Mouse (Mus musculus) MEL (cell line): ENCODE results near the gene Speg. TPM values are rescaled to one million over a fixed set of nuclear protein-coding genes. Genes with fewer than 3 reads are reported as not detected.
A peak's percentile ranks its signal among the peaks of the same experiment; 100 is the strongest.

Experiments used
- DNase-seq: peaks from one replicate; pipeline ENCODE4 v3.0.0; 2011; ENCODE audit warnings: low read depth, low spot score
- H3K27ac ChIP-seq: 2 replicates; pipeline ENCODE4 v1.5.1; 2012; ENCODE audit warnings: low read depth, mild to moderate bottlenecking, control low read depth, low read length, moderate library complexity; ENCODE audit not compliant: control insufficient read depth
- H3K27me3 ChIP-seq, 2 experiments: fragments of 150-350 bp in 1 of 2; sonication (generic) in 1 of 2; 2 replicates each; pipeline ENCODE4 v1.6.1; 2012; ENCODE audit warnings: low read length in 2 of 2, mild to moderate bottlenecking in 2 of 2, improper control_type of control experiment in 1 of 2, moderate library complexity in 1 of 2; ENCODE audit not compliant: insufficient read depth in 2 of 2, control insufficient read depth in 1 of 2
- H3K36me3 ChIP-seq, 2 experiments: 2 replicates each; pipeline ENCODE4 v1.6.1; 2012 to 2014; ENCODE audit warnings: low read length in 2 of 2, improper control_type of control experiment in 1 of 2, inconsistent platforms in 1 of 2, mild to moderate bottlenecking in 1 of 2; ENCODE audit not compliant: insufficient read depth in 2 of 2, control insufficient read depth in 1 of 2
- H3K4me1 ChIP-seq, 2 experiments: fragments of 150-350 bp in 1 of 2; sonication (generic) in 1 of 2; 2 replicates each; pipeline ENCODE4 v1.6.1; 2012; ENCODE audit warnings: low read length in 2 of 2, improper control_type of control experiment in 1 of 2, mild to moderate bottlenecking in 1 of 2; ENCODE audit not compliant: insufficient read depth in 2 of 2, control insufficient read depth in 1 of 2
- H3K4me3 ChIP-seq, 2 experiments: fragments of 150-350 bp in 1 of 2; sonication (generic) in 1 of 2; 2 replicates each; pipeline ENCODE4 v1.5.1; 2012; ENCODE audit warnings: low read depth in 2 of 2, low read length in 2 of 2, mild to moderate bottlenecking in 2 of 2, moderate library complexity in 2 of 2, control low read depth in 1 of 2, improper control_type of control experiment in 1 of 2; ENCODE audit not compliant: control insufficient read depth in 1 of 2, insufficient read depth in 1 of 2
- H3K79me2 ChIP-seq: 2 replicates; pipeline ENCODE4 v1.6.1; 2012; ENCODE audit warnings: mild to moderate bottlenecking, low read length, moderate library complexity; ENCODE audit not compliant: control insufficient read depth, poor library complexity, insufficient read depth
- H3K9ac ChIP-seq: 2 replicates; pipeline ENCODE4 v1.6.1; 2012; ENCODE audit warnings: low read depth, mild to moderate bottlenecking, control low read depth, low read length, moderate library complexity; ENCODE audit not compliant: control insufficient read depth, poor library complexity, severe bottlenecking
- H3K9me3 ChIP-seq: fragments of 150-350 bp; sonication (generic); replicated peaks from 2 replicates; pipeline ENCODE4 v1.6.1; 2012; ENCODE audit warnings: mild to moderate bottlenecking, low read length, improper control_type of control experiment, moderate library complexity; ENCODE audit not compliant: insufficient read depth
- CTCF ChIP-seq, 3 experiments: IDR thresholded peaks in 2 of 3; conservative IDR thresholded peaks in 1 of 3; 2 replicates each; pipeline ENCODE4 v1.5.1; 2011 to 2012; ENCODE audit warnings: low read length in 3 of 3, low read depth in 2 of 3, mild to moderate bottlenecking in 2 of 3, improper control_type of control experiment in 1 of 3, inconsistent platforms in 1 of 3, mixed read lengths in 1 of 3, moderate library complexity in 1 of 3; ENCODE audit not compliant: control insufficient read depth in 1 of 3, insufficient read depth in 1 of 3, poor library complexity in 1 of 3, severe bottlenecking in 1 of 3
- EP300 ChIP-seq, 2 experiments: IDR thresholded peaks; 2 replicates each; pipeline ENCODE4 v1.6.1; 2011; ENCODE audit warnings: improper control_type of control experiment in 2 of 2, low read length in 2 of 2, low read depth in 1 of 2, mild to moderate bottlenecking in 1 of 2
- ETS1 ChIP-seq: IDR thresholded peaks from 2 replicates; pipeline ENCODE4 v1.6.1; 2012; ENCODE audit warnings: low read depth, mild to moderate bottlenecking, inconsistent platforms, low read length, improper control_type of control experiment, moderate library complexity
- HCFC1 ChIP-seq: IDR thresholded peaks from 2 replicates; pipeline ENCODE4 v1.6.1; 2012; ENCODE audit warnings: low read depth, mild to moderate bottlenecking, inconsistent platforms, low read length, improper control_type of control experiment, moderate library complexity
- MAZ ChIP-seq: IDR thresholded peaks from 2 replicates; pipeline ENCODE4 v1.6.1; 2012; ENCODE audit warnings: low read depth, mild to moderate bottlenecking, inconsistent platforms, low read length, improper control_type of control experiment
- MEF2A ChIP-seq: IDR thresholded peaks from 2 replicates; pipeline ENCODE4 v1.6.1; 2014; ENCODE audit warnings: low read depth, mild to moderate bottlenecking, inconsistent platforms, low read length, improper control_type of control experiment; ENCODE audit not compliant: poor library complexity, insufficient replicate concordance, severe bottlenecking; ENCODE audit errors: extremely low read depth
- MYB ChIP-seq: IDR thresholded peaks from 2 replicates; pipeline ENCODE4 v1.6.1; 2011; ENCODE audit warnings: mild to moderate bottlenecking, low read depth, low read length, improper control_type of control experiment
- MYC ChIP-seq: IDR thresholded peaks from 2 replicates; pipeline ENCODE4 v1.6.1; 2011; ENCODE audit warnings: low read depth, mild to moderate bottlenecking, low read length, improper control_type of control experiment, moderate library complexity
- POLR2AphosphoS2 ChIP-seq: IDR thresholded peaks from 2 replicates; pipeline ENCODE4 v1.6.1; 2011; ENCODE audit warnings: low read length, improper control_type of control experiment
- POLR2AphosphoS5 ChIP-seq: IDR thresholded peaks from 2 replicates; pipeline ENCODE4 v1.6.1; 2012; ENCODE audit warnings: low read depth, borderline replicate concordance, mild to moderate bottlenecking, inconsistent platforms, low read length, moderate library complexity, mixed read lengths
- RAD21 ChIP-seq: IDR thresholded peaks from 2 replicates; pipeline ENCODE4 v1.6.1; 2011; ENCODE audit warnings: mild to moderate bottlenecking, low read depth, low read length, improper control_type of control experiment
- RCOR1 ChIP-seq: IDR thresholded peaks from 2 replicates; pipeline ENCODE4 v1.6.1; 2012; ENCODE audit warnings: low read depth, mild to moderate bottlenecking, inconsistent platforms, low read length, improper control_type of control experiment
- SMC3 ChIP-seq: IDR thresholded peaks from 2 replicates; pipeline ENCODE4 v1.6.1; 2011; ENCODE audit warnings: low read depth, low read length, improper control_type of control experiment
- TBP ChIP-seq: IDR thresholded peaks from 2 replicates; pipeline ENCODE4 v1.8.0; 2011; ENCODE audit warnings: low read depth, low read length, improper control_type of control experiment
- TCF12 ChIP-seq: IDR thresholded peaks from 2 replicates; pipeline ENCODE4 v1.6.1; 2014; ENCODE audit warnings: low read depth, mild to moderate bottlenecking, inconsistent platforms, low read length, improper control_type of control experiment, moderate library complexity
- USF1 ChIP-seq: IDR thresholded peaks from 2 replicates; pipeline ENCODE4 v1.6.1; 2014; ENCODE audit warnings: low read depth, mild to moderate bottlenecking, inconsistent platforms, low read length, improper control_type of control experiment, moderate library complexity
- ZC3H11A ChIP-seq: IDR thresholded peaks from 2 replicates; pipeline ENCODE4 v1.6.1; 2012; ENCODE audit warnings: low read depth, mild to moderate bottlenecking, inconsistent platforms, low read length, improper control_type of control experiment
- ZKSCAN1 ChIP-seq: IDR thresholded peaks from 2 replicates; pipeline ENCODE4 v1.6.1; 2012; ENCODE audit warnings: low read depth, mild to moderate bottlenecking, inconsistent platforms, low read length, improper control_type of control experiment, moderate library complexity
- polyA plus RNA-seq, 2 experiments: library from polyadenylated mRNA; stranded (reverse) in 1 of 2; unstranded in 1 of 2; fragments of >175 nt in 1 of 2; fragments of >200 nt in 1 of 2; gene quantifications; 2 replicates each; pipeline versions ENCODE4 v1.2.1 to v1.2.4; 2012; ENCODE audit warnings: low replicate concordance in 2 of 2, low read depth in 1 of 2; ENCODE audit not compliant: insufficient read length in 2 of 2, insufficient read depth in 1 of 2, missing spikeins in 1 of 2
- total RNA-seq: library from RNA; depleted of rRNA; stranded (reverse); fragments of 300-350 nt; gene quantifications from 2 replicates; pipeline ENCODE4 v1.2.3, GENCODE M21; 2012

Speg gene
- total and polyA plus RNA-seq, 3 experiments = 1.7 to 9.5 TPM; not detected in 1

DNA sequence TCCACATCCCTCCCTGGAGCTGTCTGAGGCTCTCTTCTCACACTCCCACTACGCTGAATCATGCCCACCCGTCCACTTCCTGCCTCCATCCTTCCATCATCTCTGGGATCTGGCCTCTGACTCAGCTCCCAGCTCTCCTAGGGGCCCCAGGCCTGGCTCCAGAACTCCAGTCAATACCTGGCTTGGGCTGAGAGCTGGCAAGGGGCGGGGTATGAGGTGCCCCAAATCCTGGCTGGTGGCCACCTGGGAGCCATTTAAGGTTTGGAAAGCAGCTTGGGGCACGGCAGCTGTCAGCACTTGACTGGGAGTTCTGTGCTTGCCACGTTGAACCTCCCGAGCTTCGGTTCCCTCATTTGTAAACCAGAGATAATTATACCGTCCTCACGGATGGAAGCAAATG is 18.0 kb downstream of the Speg start (continued):
- TF ChIP-seq MYB (no peak), TCF12 (no peak)

DNA sequence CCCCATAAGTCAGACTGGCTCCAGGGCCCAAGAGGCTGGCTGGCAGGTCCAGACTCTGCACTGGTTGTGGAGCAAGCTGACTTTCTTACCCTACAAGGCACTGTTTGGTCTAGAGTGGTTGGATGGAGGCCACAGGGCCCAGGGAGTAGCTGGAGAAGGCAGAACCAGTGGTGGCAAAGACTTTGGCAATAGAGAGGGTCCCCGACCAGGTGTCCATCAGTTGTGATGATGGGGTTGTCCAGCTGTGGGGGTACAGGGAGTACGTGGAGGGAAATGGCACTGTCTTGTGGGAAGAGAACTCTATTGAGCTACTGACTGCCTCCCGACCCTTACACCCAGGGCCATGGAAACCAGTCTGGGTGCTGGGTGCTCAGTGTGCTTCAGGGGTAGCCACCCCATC is 18.7 kb downstream of the Speg start:
- H3K27me3 ChIP-seq = no peaks in the 10 kb centered on the region
- TF ChIP-seq ETS1 = no peak
- TF ChIP-seq MYB = no peak
- TF ChIP-seq ZC3H11A = no peak
- TF ChIP-seq POLR2AphosphoS5 = no peak
- TF ChIP-seq RAD21 = no peak
- TF ChIP-seq POLR2AphosphoS2 = no peak
- no peak for TF ChIP-seq USF1
- no peak for TF ChIP-seq EP300 (IDR thresholded peaks at IDR 0.05; ENCODE audit: low read depth in 1 of 2, low read length in 2 of 2)
- no peak for TF ChIP-seq MEF2A
- no peak for TF ChIP-seq ZKSCAN1
- TF ChIP-seq MYC = no peak
- no peak for TF ChIP-seq HCFC1
- H3K36me3 ChIP-seq = no peaks in the 10 kb centered on the region
- no peaks in the 10 kb centered on the region for H3K4me1 ChIP-seq
- H3K27ac ChIP-seq = no peak overlapping the region
- H3K9me3 ChIP-seq = no peaks in the 10 kb centered on the region
- H3K9ac ChIP-seq = no peak overlapping the region
- H3K4me3 ChIP-seq = no peak overlapping the region
- no peaks in the 10 kb centered on the region for H3K79me2 ChIP-seq
- no peak for DNase-seq

DNA sequence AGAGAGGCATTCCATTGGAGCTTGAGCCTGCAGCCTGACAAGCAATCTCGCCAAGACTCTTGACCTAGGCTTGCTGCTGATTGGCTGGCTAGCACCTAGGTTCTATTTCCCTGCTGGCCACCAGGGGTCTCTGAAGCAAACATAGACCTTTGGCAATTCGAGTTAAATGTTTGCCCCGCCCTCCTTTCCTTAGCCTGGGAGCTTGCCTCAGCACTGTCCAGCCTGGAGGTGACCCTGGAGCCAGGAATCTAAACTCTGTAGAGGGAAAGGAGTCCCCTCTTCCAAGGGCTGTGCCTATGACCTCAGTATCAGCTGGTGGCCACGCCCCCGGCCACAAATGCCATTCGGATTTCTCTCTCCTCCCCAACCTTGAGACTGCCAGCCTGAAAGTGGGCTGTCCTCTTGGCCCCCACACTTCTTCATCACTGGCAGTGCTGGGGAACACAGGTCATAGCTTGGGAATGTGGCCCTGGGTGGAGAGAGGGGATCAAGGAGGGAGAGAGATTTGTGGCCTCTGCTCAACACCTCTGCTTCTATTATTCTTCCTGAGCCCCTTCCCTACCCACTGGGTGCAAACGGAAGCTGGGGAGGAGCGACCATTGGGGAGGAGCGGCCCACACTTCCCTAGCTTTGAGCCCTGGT is 23.8 kb downstream of the Speg start:
- H3K27me3 ChIP-seq = no peaks in the 10 kb centered on the region
- no peaks in the 10 kb centered on the region for H3K4me1 ChIP-seq
- no peaks in the 10 kb centered on the region for H3K36me3 ChIP-seq
- no peaks in the 10 kb centered on the region for H3K79me2 ChIP-seq
- peak; percentile 84 for DNase-seq
- H3K27ac ChIP-seq = no peak overlapping the region
- H3K4me3 ChIP-seq = no peak overlapping the region
- no peak overlapping the region for H3K9ac ChIP-seq
- TF ChIP-seq RAD21 (peak; percentile 47), TBP (no peak), CTCF (IDR thresholded peaks at IDR 0.05 in 2 of 3, conservative IDR thresholded peaks at IDR 0.05 in 1 of 3; ENCODE audit: control insufficient read depth in 1 of 3, insufficient read depth in 1 of 3, low read depth in 2 of 3, low read length in 3 of 3, poor library complexity in 1 of 3, severe bottlenecking in 1 of 3) (peak; percentile 65 to 83 (median 70)), SMC3 (peak; percentile 81), MAZ (0 out of 2 replicates have a peak, but pooled peaks have one; percentile 30), RCOR1 (no peak), ETS1 (no peak), ZC3H11A (peak; percentile 27; the same call in 1 of the 2 replicates)
- TF ChIP-seq, all 39 proteins: peak for 5
- no peaks in the 10 kb centered on the region for H3K9me3 ChIP-seq
